ENCODE assay signal across 8 mouse cellular contexts in the genomic region with DNA sequence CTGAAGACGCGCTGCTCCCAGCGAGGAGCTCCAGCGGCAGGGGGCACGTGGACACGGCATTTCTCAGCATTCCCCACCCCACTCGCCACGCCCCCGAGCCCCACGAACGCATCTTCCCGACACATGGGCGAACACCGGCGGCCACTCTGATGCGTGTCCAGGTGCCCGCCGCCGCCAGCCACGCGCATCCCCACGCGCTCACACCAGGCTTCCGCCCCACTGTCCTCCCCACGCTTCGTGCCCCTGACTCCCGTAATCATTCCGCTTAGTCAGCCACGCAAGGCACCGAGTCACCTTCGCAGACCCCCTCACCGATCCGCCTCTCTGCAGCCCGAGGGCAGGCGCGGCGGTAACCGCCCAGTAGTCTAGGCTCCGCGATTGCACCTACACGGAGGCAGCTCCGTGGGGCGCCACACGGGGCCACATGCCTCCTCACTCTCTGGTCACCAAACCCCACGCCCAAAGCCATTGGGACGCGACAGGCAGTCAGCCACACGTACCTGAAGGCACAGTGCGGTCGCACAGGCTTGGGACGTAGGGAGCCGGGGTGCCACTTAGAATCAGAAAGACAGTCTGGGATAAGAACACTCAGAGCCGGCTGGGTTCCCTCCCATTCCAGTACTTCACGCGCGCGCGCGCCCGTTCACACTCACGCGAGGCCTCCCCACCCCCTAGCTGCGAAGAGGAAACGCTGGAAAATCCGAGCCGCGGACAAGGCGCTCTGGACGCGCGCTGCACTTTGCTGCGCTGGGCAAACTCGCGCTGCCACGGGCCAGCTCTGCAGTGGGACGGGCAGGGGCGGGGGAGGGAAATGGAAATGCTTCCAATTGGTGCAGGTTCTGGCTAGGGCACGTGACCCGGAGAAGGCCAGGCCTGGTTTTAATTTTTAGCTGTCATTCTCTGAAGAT. TPM values are rescaled to one million over a fixed set of nuclear protein-coding genes. Genes with fewer than 3 reads are reported as not detected.
A peak's percentile ranks its signal among the peaks of the same experiment; 100 is the strongest.
DNase-seq lines count a peak whose midpoint lies in the region; ATAC-seq and TF ChIP-seq lines count a peak whose summit lies in the region.

Vgll4 (minus strand) TSS at position 782 of the 908 bp plus-strand sequence.

- peak within 1 kb of the TSS; percentile 100 for H3K4me2 ChIP-seq in hindbrain, embryonic 12.5 days (replicated peaks)

- in situ Hi-C loops in Patski (cut with MboI; ENCODE audit: low pct_unique_long_range_greater_than_20kb) = loop anchor here (5.0 kb wide), 1 partner anchor 37 kb away; no protein-coding TSS in a partner anchor

- peak; percentile 7 for ATAC-seq in Patski
- peak; percentile 62 for ATAC-seq in hindbrain, embryonic 12.5 days (ENCODE audit: low FRiP score)

- POLR2A ChIA-PET in Patski (lab: Charles Lee) = interaction anchor here (0.8 to 6.2 kb wide), 5 partner anchors 15 to 42 kb away, joined by 3 to 35 read pairs (median 3); no protein-coding TSS in a partner anchor

- H3K27ac ChIP-seq in hindbrain, embryonic 12.5 days = peak within 1 kb of the TSS; percentile 70

- CTCF ChIA-PET in Patski (lab: Charles Lee) = interaction anchor here (1.1 to 2.7 kb wide), 3 partner anchors 15 to 40 kb away, joined by 3 to 14 read pairs (median 8); no protein-coding TSS in a partner anchor

- H3K36me3 ChIP-seq in hindbrain, embryonic 12.5 days = no peaks in the 10 kb centered on the region

- under 1% methylated on average over 79 of the region's 79 CpGs for WGBS in hindbrain, embryonic 12.5 days

- H3K9me3 ChIP-seq in hindbrain, embryonic 12.5 days (replicated peaks) = no peaks in the 10 kb centered on the region

- DNase-seq in Patski (ENCODE audit: low read depth, low spot score) = no peak
- peak; percentile 77 to 79 for DNase-seq in cerebellum, postnatal 10 days
- peak; percentile 36 to 43 for DNase-seq in frontal cortex, postnatal 25 days (ENCODE audit: low spot score in 2 of 2)
- peak; percentile 52 to 56 for DNase-seq in layer of hippocampus, postnatal 25 days (ENCODE audit: extremely low spot score in 1 of 2, low spot score in 1 of 2)
- peak; percentile 65 for DNase-seq in lung, postnatal 14 days
- DNase-seq in retina, embryonic 14.5 days (ENCODE audit: low spot score) = peak; percentile 65
- DNase-seq in urinary bladder, postnatal 25 days (ENCODE audit: low spot score) = peak; percentile 67

- peaks cover 24% of the 10 kb centered on the region for H3K4me1 ChIP-seq in hindbrain, embryonic 12.5 days

- peak within 1 kb of the TSS; percentile 67 for H3K4me3 ChIP-seq in hindbrain, embryonic 12.5 days

- no peaks in the 10 kb centered on the region for H3K27me3 ChIP-seq in Patski
- peaks cover 30% of the 10 kb centered on the region for H3K27me3 ChIP-seq in hindbrain, embryonic 12.5 days

- peak within 1 kb of the TSS; percentile 71 for H3K9ac ChIP-seq in hindbrain, embryonic 12.5 days

- TF ChIP-seq CTCF in Patski (IDR thresholded peaks at IDR 0.05) = no peak

RNA-seq across cellular contexts. Expression of gene Vgll4, which starts in this region (rescaled TPM):
- 98.0 TPM for polyA plus RNA-seq in Patski (2021)
- 94.2 and 94.3 TPM in 2 replicates for polyA plus RNA-seq in hindbrain, embryonic 12.5 days (2016; fragmentation: Nextera tagmentation; extraction: Ambion mirVana)
- total RNA-seq in layer of hippocampus, postnatal 25 days (2021) = 10 to 100 TPM; 43.2 to 48.7 TPM
